Mouse (Mus musculus) liver, embryonic 11.5 days (tissue): ENCODE data around the gene Lix1. TPM values are rescaled to one million over a fixed set of nuclear protein-coding genes. Genes with fewer than 3 reads are reported as not detected.

Experiments
- ATAC-seq: fragments of 200-750 bp; cut with Nextera tagmentation; replicated peaks from 2 replicates; pipeline ENCODE4 v1.8.0; 2017; ENCODE audit warnings: moderate number of reproducible peaks, mild to moderate bottlenecking, moderate TSS enrichment, moderate library complexity; ENCODE audit not compliant: low FRiP score
- DNase-seq: peaks from one replicate; pipeline ENCODE4 v3.0.0-alpha.2; 2017; ENCODE audit warnings: low spot score
- H3K27ac ChIP-seq: fragments of 300-500 bp; sonication (generic); 2 replicates; pipeline ENCODE4 v1.5.1; 2014; ENCODE audit warnings: mild to moderate bottlenecking, low read depth, low read length, control low read depth
- H3K27me3 ChIP-seq: fragments of 300-500 bp; sonication (generic); replicated peaks from 2 replicates; pipeline ENCODE4 v1.6.1; 2014; ENCODE audit warnings: low read length, mixed read lengths; ENCODE audit not compliant: control insufficient read depth, insufficient read depth
- H3K36me3 ChIP-seq: fragments of 300-500 bp; sonication (generic); 2 replicates; pipeline ENCODE4 v1.6.1; 2014; ENCODE audit warnings: mild to moderate bottlenecking, low read length, moderate library complexity, mixed read lengths; ENCODE audit not compliant: control insufficient read depth, insufficient read depth
- H3K4me1 ChIP-seq: fragments of 300-500 bp; sonication (generic); replicated peaks from 2 replicates; pipeline ENCODE4 v1.6.1; 2014; ENCODE audit warnings: low read length, mixed read lengths; ENCODE audit not compliant: control insufficient read depth, insufficient read depth
- H3K4me2 ChIP-seq: fragments of 300-500 bp; sonication (generic); 2 replicates; pipeline ENCODE4 v1.6.1; 2014; ENCODE audit warnings: mild to moderate bottlenecking, control low read depth, moderate library complexity
- H3K4me3 ChIP-seq: fragments of 300-500 bp; sonication (generic); 2 replicates; pipeline ENCODE4 v1.5.1; 2014; ENCODE audit warnings: low read depth, low read length, control low read depth
- H3K9ac ChIP-seq: fragments of 300-500 bp; sonication (generic); 2 replicates; pipeline ENCODE4 v1.6.1; 2014; ENCODE audit warnings: low read depth, low read length, control low read depth
- H3K9me3 ChIP-seq: fragments of 300-500 bp; sonication (generic); 2 replicates; pipeline ENCODE4 v1.6.1; 2016; ENCODE audit warnings: low read length, inconsistent platforms, mixed read lengths; ENCODE audit not compliant: control insufficient read depth
- WGBS: fragments of 180-500 bp; shearing (Covaris S2); extraction: QIAGEN DNeasy Blood & Tissue Kit; methylation state at CpG from one replicate; pipeline ENCODE4 v1.1.7; 2014; 5-methylcytosine and 5-hydroxymethylcytosine counted together
- polyA plus RNA-seq: library from polyadenylated mRNA; unstranded; fragments of >200 nt; fragmentation: Nextera tagmentation; extraction: Ambion mirVana; gene quantifications from 2 replicates; pipeline ENCODE4 v1.2.1, GENCODE M21; 2014

Lix1 gene
- polyA plus RNA-seq, 1 experiment from 2014 or later: 3.9 TPM

DNA sequence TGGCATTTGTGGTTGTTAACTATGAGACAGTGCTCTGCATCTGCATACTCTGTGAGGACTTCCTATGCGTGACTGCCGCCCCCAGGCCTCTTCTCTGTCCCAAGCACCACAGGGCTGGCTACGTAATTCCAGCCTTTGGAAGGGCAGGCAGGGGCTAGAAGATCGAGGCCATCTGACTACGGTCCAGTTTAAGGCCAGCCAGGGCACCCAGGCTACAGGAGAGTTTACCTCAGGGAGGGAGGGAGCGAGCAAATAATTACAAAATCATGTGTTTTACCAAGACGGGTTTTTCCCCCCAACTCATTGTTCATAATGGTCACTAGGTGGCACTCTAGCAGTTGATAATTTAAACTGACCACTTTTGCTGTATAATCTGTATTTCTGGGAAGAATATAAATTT, 9.6 kb upstream of the Lix1 start:
- WGBS: 70% methylated on average over 7 of the region's 7 CpGs
- no peak; the same call in 1 of the 2 replicates for ATAC-seq

DNA sequence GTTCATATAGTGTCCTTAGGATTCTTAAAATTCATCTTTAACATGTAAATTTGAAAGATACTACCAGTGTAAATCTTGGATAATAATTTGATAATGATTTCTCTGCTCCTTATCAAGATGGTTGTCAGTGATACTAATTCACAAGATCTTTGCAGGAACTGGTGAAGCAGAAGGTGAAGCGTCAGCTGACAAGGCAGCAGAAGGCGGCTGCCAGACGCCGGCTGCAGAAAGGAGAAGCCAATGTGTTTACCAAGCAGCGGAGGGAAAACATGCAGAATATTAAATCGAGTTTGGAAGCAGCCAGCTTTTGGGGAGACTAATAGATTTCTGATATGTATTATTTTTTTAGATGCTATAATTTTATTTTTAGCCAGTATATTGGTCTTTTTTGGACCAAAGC, 9.2 kb upstream of the Lix1 start:
- 91% methylated on average over 6 of the region's 6 CpGs for WGBS
- H3K27me3 ChIP-seq: no peaks in the 10 kb centered on the region
- no peak overlapping the region for H3K9ac ChIP-seq
- no peak overlapping the region for H3K4me2 ChIP-seq
- ATAC-seq (no peak), DNase-seq (no peak)
- H3K4me1 ChIP-seq: no peaks in the 10 kb centered on the region
- H3K36me3 ChIP-seq: peaks cover 10% of the 10 kb centered on the region; the same call in 1 of the 2 replicates
- no peak overlapping the region for H3K4me3 ChIP-seq
- H3K9me3 ChIP-seq: no peaks in the 10 kb centered on the region
- no peak overlapping the region for H3K27ac ChIP-seq

More for the DNA sequence above, 9.6 kb upstream of the Lix1 start:
- H3K36me3 ChIP-seq: peaks cover 10% of the 10 kb centered on the region; the same call in 1 of the 2 replicates
- H3K4me3 ChIP-seq: no peak overlapping the region
- H3K27me3 ChIP-seq: no peaks in the 10 kb centered on the region
- DNase-seq: no peak
- H3K9me3 ChIP-seq: no peaks in the 10 kb centered on the region
- no peak overlapping the region for H3K27ac ChIP-seq
- no peak overlapping the region for H3K4me2 ChIP-seq
- no peak overlapping the region for H3K9ac ChIP-seq
- H3K4me1 ChIP-seq: no peaks in the 10 kb centered on the region

DNA sequence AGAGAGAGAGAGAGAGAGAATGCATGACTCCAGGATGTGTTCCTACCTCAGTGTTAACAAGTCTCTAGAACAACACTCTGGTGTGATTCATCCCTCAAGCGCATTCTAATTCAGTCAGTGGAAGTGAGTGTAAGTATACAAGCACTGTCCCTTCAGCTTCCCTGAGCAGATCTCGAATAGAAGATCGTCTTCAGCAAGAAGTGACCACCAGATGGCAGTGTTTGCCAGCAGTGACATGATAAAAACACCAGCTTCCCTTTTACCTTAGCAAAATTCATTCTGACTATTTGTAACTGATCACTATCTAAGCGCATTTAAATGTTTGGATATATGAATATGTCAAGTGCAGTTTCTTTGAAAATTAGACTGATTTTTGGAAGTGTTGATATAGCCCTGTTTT, 8.1 kb upstream of the Lix1 start:
- no peaks in the 10 kb centered on the region for H3K4me1 ChIP-seq
- DNase-seq (no peak), ATAC-seq (no peak)
- no peak overlapping the region for H3K4me3 ChIP-seq
- H3K27me3 ChIP-seq: no peaks in the 10 kb centered on the region
- no peaks in the 10 kb centered on the region for H3K9me3 ChIP-seq
- WGBS: 38% methylated on average over 4 of the region's 4 CpGs
- H3K27ac ChIP-seq: no peak overlapping the region
- H3K9ac ChIP-seq: no peak overlapping the region
- peaks cover 10% of the 10 kb centered on the region; the same call in 1 of the 2 replicates for H3K36me3 ChIP-seq
- no peak overlapping the region for H3K4me2 ChIP-seq

DNA sequence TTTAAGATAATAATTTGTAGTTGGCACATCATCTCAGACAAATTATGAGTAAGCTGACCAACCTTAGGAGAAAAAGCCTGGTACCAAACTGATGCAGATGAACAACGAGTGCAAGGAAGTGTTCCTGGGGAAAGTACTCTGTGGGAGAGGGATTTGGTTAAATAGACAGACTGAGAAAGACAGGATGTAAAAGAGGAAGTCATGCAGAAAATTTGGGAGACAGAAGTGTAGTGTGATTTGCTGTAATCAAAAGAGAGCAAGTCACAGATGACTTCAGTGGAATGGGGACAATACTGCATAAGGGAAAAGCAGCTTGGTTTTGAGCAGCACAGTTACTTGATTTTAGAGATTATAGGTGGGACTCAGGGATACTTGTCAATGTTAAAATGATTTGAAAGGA, 5.6 kb upstream of the Lix1 start:
- 53% methylated on average over 1 of the region's 1 CpGs for WGBS
- no peak overlapping the region for H3K9ac ChIP-seq
- no peaks in the 10 kb centered on the region for H3K9me3 ChIP-seq
- no peak overlapping the region for H3K4me3 ChIP-seq
- no peak overlapping the region for H3K4me2 ChIP-seq
- no peaks in the 10 kb centered on the region for H3K27me3 ChIP-seq
- no peak for ATAC-seq
- H3K4me1 ChIP-seq: no peaks in the 10 kb centered on the region
- H3K27ac ChIP-seq: no peak overlapping the region
- peaks cover 3% of the 10 kb centered on the region; the same call in 1 of the 2 replicates for H3K36me3 ChIP-seq
- DNase-seq: no peak

DNA sequence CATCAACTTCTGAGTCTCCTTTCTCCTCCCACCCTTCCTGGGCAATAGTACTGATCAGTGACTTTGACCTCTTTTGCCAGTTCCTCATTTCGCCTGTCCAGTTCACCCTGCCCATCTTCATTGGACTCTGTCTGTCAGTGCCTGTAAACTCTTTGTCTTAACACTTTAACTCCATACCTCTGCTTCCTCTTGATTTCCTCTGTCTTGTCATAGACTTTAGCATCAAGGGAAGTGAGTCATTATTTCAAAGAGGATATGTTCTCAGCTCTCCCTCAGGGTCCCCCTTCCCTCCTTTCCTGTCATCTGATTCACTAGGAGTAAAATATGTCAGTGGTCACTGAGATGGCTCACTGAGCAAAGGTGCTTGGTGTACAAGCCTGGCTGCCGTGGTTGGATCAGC, 3.8 kb upstream of the Lix1 start:
- ATAC-seq: no peak
- 0 out of 2 replicates have a peak, but pooled peaks cover 2% of the 10 kb centered on the region for H3K36me3 ChIP-seq
- no peaks in the 10 kb centered on the region for H3K27me3 ChIP-seq
- 42% methylated on average over 2 of the region's 2 CpGs for WGBS
- no peak overlapping the region for H3K4me2 ChIP-seq
- no peaks in the 10 kb centered on the region for H3K4me1 ChIP-seq
- H3K4me3 ChIP-seq: no peak overlapping the region
- no peaks in the 10 kb centered on the region for H3K9me3 ChIP-seq
- DNase-seq: no peak
- H3K27ac ChIP-seq: no peak overlapping the region
- H3K9ac ChIP-seq: no peak overlapping the region

DNA sequence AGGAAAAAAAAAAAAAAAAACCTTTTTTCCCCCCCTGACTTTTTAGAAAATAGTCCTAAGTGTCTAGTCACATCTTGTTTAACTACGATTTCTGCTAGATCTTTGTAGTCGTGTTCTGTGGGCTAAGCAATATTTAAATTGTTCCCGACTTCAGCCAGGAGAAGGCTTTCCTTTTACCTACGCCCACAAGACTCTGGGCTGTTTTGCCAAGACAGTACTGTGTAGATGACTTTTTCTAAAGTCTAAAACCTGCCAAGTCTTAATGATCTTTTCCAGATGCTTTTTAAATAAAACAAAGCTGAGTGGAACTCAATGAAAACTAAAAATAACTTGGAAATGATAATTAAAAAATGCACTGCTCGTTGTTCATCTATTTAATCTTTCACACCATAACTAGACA, 566 bp downstream of the Lix1 start:
- Histone ChIP-seq H3K9me3 (no peaks in the 10 kb centered on the region), H3K36me3 (no peaks in the 10 kb centered on the region), H3K4me3 (no peak overlapping the region), H3K4me2 (no peak overlapping the region), H3K9ac (no peak overlapping the region), H3K4me1 (no peaks in the 10 kb centered on the region), H3K27ac (no peak overlapping the region), H3K27me3 (no peaks in the 10 kb centered on the region)
- no peak for DNase-seq
- no peak for ATAC-seq
- 52% methylated on average over 5 of the region's 5 CpGs for WGBS

DNA sequence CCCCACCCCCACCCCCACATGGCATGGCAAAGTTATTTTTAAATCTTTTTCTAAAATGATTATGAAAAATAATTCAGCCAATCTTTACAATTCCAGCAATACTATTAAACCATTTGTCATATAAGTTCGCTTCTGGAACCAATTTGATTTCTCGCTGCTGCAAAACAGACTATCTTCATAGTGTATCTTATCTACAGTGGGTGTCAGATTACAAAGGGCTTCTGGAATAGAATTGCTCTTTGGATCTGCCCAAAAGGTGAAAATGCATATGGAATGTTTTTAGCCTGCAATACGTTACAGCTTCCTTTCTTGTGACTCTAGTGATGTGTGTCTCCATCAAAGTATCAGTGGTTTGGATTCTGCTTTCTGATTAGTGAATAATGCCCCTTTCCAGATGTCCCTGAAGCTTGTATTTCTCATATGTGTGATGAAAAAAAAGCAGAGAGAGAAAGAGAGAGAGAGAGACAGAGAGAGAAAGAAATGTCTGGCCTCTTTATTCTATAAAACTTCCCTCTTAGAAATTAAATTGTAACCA, 1.2 kb downstream of the Lix1 start:
- ATAC-seq (no peak), DNase-seq (no peak)
- WGBS: 47% methylated on average over 3 of the region's 3 CpGs
- no peaks in the 10 kb centered on the region for H3K9me3 ChIP-seq
- H3K27me3 ChIP-seq: no peaks in the 10 kb centered on the region
- H3K4me1 ChIP-seq: no peaks in the 10 kb centered on the region
- H3K9ac ChIP-seq: no peak overlapping the region
- no peaks in the 10 kb centered on the region for H3K36me3 ChIP-seq
- H3K27ac ChIP-seq: no peak overlapping the region
- H3K4me2 ChIP-seq: no peak overlapping the region
- no peak overlapping the region for H3K4me3 ChIP-seq

DNA sequence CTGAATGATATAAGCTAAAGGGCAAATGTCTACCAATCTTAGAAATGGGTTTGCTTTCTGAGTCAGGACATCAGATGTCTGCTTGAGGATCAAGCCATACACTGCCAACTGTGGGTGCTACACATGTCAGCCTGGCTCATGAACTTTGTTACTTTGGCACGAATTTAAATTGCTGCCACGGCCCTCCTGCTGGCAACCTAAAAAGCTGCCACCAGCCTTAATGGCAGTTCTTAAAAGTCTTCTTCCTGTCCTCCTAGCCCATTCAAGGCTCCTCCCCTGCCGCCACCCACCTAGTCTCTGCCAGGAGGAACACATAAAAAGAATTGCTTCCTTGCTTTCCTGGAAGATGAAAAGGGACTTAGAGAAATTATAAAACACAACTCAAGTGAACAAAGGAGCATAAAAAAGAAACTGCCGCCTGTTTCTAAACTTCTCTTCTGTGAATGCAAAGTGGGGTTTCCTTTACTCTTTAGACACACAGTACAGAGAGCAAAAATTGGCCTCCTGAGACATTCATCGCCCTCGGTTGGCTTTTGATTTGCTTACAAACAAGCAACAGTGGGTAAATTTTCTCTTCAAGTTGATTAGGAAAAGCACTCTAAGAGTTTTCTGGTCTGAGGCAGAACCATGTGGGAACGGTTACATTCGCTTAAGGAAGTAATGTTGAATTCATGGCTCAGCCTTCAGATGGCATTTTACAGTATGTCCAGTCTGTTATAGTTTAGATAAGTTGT, 2.5 kb downstream of the Lix1 start:
- Histone ChIP-seq H3K9me3 (no peaks in the 10 kb centered on the region), H3K36me3 (no peaks in the 10 kb centered on the region), H3K9ac (no peak overlapping the region), H3K4me2 (no peak overlapping the region), H3K4me1 (no peaks in the 10 kb centered on the region), H3K27me3 (no peaks in the 10 kb centered on the region), H3K27ac (no peak overlapping the region), H3K4me3 (no peak overlapping the region)
- no peak for DNase-seq
- 61% methylated on average over 8 of the region's 8 CpGs for WGBS
- ATAC-seq: no peak

DNA sequence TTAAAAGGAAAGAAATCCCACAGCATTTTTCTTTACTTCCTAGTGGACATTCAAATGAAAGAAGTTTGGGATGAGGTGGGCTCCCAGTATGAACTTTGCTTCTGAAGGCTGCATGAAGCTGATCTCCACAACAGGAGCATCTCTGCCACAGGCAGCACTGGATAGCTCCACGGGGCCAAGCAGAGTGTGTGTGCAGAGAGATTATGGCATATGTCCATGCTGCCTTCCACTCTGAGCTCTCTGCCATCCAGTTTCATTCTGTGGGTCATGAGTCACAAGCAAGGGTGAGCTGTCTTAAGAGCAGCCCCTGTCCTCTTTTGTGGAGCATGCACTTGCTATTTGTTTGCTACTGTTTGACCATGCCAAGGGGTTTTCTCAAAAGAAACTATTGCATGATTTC, 3.1 kb downstream of the Lix1 start:
- Histone ChIP-seq H3K9me3 (no peaks in the 10 kb centered on the region), H3K36me3 (no peaks in the 10 kb centered on the region), H3K9ac (no peak overlapping the region), H3K27me3 (no peaks in the 10 kb centered on the region), H3K4me2 (no peak overlapping the region), H3K4me3 (no peak overlapping the region), H3K27ac (no peak overlapping the region), H3K4me1 (no peaks in the 10 kb centered on the region)
- DNase-seq: no peak
- 52% methylated on average over 1 of the region's 1 CpGs for WGBS
- no peak for ATAC-seq
